8 mouse cellular contexts compared by ENCODE assay signal in the genomic region with DNA sequence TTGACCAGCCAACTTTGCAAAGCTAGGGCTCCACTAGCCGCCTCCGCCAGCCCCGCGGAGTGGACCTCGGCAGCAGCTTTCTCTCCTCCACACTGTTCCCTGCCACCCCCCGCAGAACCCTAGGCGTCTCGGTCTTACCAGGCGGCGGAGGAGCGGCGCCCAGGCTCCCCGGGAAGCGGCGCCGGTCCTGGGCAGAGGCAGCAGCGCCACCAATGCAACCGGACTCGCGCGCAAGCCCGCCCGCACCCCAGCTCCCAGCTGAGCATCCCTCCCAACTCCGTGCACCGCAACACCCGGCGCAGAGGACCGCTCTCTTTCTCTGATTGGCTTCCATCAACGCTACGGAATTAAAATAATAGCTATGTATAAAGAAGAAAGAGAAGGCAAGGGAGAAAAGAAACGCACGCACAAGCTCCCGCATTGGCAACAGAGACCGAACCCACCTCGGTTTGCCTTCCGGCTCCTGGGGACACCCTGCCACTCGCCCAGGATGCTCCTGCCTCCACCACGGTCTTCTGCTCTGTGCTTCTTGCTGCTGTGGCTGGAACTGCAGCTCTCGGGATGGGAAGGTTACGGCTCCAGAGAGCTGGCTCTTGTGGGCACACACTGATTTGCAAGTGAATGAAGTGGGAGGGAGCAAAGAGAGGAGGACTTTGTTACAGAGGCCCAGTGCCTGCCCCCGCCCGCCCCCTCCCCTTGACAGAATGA. TPM values are rescaled to one million over a fixed set of nuclear protein-coding genes. Genes with fewer than 3 reads are reported as not detected.
DNase-seq lines count a peak whose midpoint lies in the region; ATAC-seq and TF ChIP-seq lines count a peak whose summit lies in the region.

Cdh6 (minus strand) TSS at position 605 of the 708 bp plus-strand sequence.

- no peaks in the 10 kb centered on the region for H3K9me3 ChIP-seq in ES-E14 (ENCODE audit: control insufficient read depth, insufficient read depth, low read depth, low read length)
- no peaks in the 10 kb centered on the region for H3K9me3 ChIP-seq in embryonic facial prominence, embryonic 14.5 days (ENCODE audit: control insufficient read depth, low read length)
- H3K9me3 ChIP-seq in hindbrain, embryonic 12.5 days (replicated peaks) = no peaks in the 10 kb centered on the region
- no peaks in the 10 kb centered on the region for H3K9me3 ChIP-seq in lung, embryonic 16.5 days (ENCODE audit: control insufficient read depth, low read length)

- 0 out of 2 replicates have a peak within 1 kb of the TSS, but pooled peaks have one; percentile 20 for H3K9ac ChIP-seq in ES-E14 (ENCODE audit: insufficient read depth, low read depth, low read length, poor library complexity, severe bottlenecking)
- peak within 1 kb of the TSS; percentile 72 for H3K9ac ChIP-seq in embryonic facial prominence, embryonic 14.5 days (ENCODE audit: low read depth, low read length)
- peak within 1 kb of the TSS; percentile 71 for H3K9ac ChIP-seq in hindbrain, embryonic 12.5 days
- H3K9ac ChIP-seq in lung, embryonic 16.5 days (ENCODE audit: low read length) = peak within 1 kb of the TSS; percentile 52

- in situ Hi-C loops in ES-E14 (cut with MboI; ENCODE audit: low sequenced_read_pairs in 2 of 2, unreplicated experiment in 2 of 2) = no loop called here

- H3K27ac ChIP-seq in ES-E14 (ENCODE audit: insufficient read depth, low read depth, low read length, poor library complexity, severe bottlenecking) = no peak within 1 kb of the TSS
- H3K27ac ChIP-seq in embryonic facial prominence, embryonic 14.5 days (replicated peaks; ENCODE audit: low read depth, low read length) = peak within 1 kb of the TSS; percentile 58
- H3K27ac ChIP-seq in hindbrain, embryonic 12.5 days = peak within 1 kb of the TSS; percentile 87
- H3K27ac ChIP-seq in lung, embryonic 16.5 days (ENCODE audit: low read length) = no peak within 1 kb of the TSS

- no peaks in the 10 kb centered on the region for H3K36me3 ChIP-seq in ES-E14 (ENCODE audit: control insufficient read depth, insufficient read depth, low read length, poor library complexity, severe bottlenecking)
- H3K36me3 ChIP-seq in embryonic facial prominence, embryonic 14.5 days (ENCODE audit: control insufficient read depth, insufficient read depth, low read length) = no peaks in the 10 kb centered on the region
- H3K36me3 ChIP-seq in hindbrain, embryonic 12.5 days = no peaks in the 10 kb centered on the region
- H3K36me3 ChIP-seq in lung, embryonic 16.5 days (ENCODE audit: control insufficient read depth, insufficient read depth, low read length) = no peaks in the 10 kb centered on the region

- peaks cover 2 to 4% of the 10 kb centered on the region in 2 experiments; a peak in 1 of 4 replicates for H3K4me1 ChIP-seq in ES-E14 (ENCODE audit: control insufficient read depth in 2 of 2, insufficient read depth in 2 of 2, low read length in 2 of 2, poor library complexity in 1 of 2)
- H3K4me1 ChIP-seq in embryonic facial prominence, embryonic 14.5 days (ENCODE audit: control insufficient read depth, insufficient read depth, low read length) = peaks cover 10% of the 10 kb centered on the region
- peaks cover 13% of the 10 kb centered on the region for H3K4me1 ChIP-seq in hindbrain, embryonic 12.5 days
- H3K4me1 ChIP-seq in lung, embryonic 16.5 days (replicated peaks; ENCODE audit: control insufficient read depth, insufficient read depth, low read length) = peaks cover 12% of the 10 kb centered on the region

- ATAC-seq in embryonic facial prominence, embryonic 14.5 days (ENCODE audit: low read depth) = peak; percentile 86
- ATAC-seq in hindbrain, embryonic 12.5 days (ENCODE audit: low FRiP score) = peak; percentile 93
- peak; percentile 75 for ATAC-seq in lung, embryonic 16.5 days (ENCODE audit: low read depth)

- under 1% methylated on average over 41 of the region's 42 CpGs for WGBS in embryonic facial prominence, embryonic 14.5 days
- WGBS in hindbrain, embryonic 12.5 days = under 1% methylated on average over 42 of the region's 42 CpGs
- under 1% methylated on average over 42 of the region's 42 CpGs for whole genome bisulfite sequencing in lung, embryonic 16.5 days

- peak; percentile 60 for DNase-seq in ES-E14 (ENCODE audit: low read depth, low spot score)
- DNase-seq in adrenal gland, postnatal 14 days = peak; percentile 79
- DNase-seq in embryonic facial prominence, embryonic 14.5 days (ENCODE audit: low spot score) = peak; percentile 86
- DNase-seq in layer of hippocampus, adult 9-11 months = peak; percentile 30
- peak; percentile 79 for DNase-seq in right cerebral cortex, postnatal 25 days
- no peak for DNase-seq in urinary bladder, postnatal 25 days (ENCODE audit: low spot score)

- peak within 1 kb of the TSS; percentile 79 for H3K4me2 ChIP-seq in embryonic facial prominence, embryonic 14.5 days (ENCODE audit: low read depth, low read length)
- H3K4me2 ChIP-seq in hindbrain, embryonic 12.5 days (replicated peaks) = peak within 1 kb of the TSS; percentile 90
- H3K4me2 ChIP-seq in lung, embryonic 16.5 days (ENCODE audit: low read depth, low read length) = peak within 1 kb of the TSS; percentile 95

- peak within 1 kb of the TSS; percentile 61 to 74 for H3K4me3 ChIP-seq in ES-E14 (ENCODE audit: insufficient read depth in 1 of 2, low read depth in 1 of 2, low read length in 2 of 2, poor library complexity in 1 of 2, severe bottlenecking in 1 of 2)
- H3K4me3 ChIP-seq in embryonic facial prominence, embryonic 14.5 days (ENCODE audit: low read depth, low read length) = peak within 1 kb of the TSS; percentile 62
- peak within 1 kb of the TSS; percentile 61 for H3K4me3 ChIP-seq in hindbrain, embryonic 12.5 days
- peak within 1 kb of the TSS; percentile 58 for H3K4me3 ChIP-seq in lung, embryonic 16.5 days (ENCODE audit: low read length)

- H3K27me3 ChIP-seq in embryonic facial prominence, embryonic 14.5 days (replicated peaks; ENCODE audit: control insufficient read depth, insufficient read depth, low read length) = peaks cover 8% of the 10 kb centered on the region; the same call in 1 of the 2 replicates
- H3K27me3 ChIP-seq in hindbrain, embryonic 12.5 days = peaks cover 5% of the 10 kb centered on the region
- peaks cover 16% of the 10 kb centered on the region for H3K27me3 ChIP-seq in lung, embryonic 16.5 days (ENCODE audit: control insufficient read depth, insufficient read depth, low read depth, low read length)

TF ChIP-seq in ES-E14, 5 proteins besides CTCF, POLR2A, EP300 and RAD21:
- TF ChIP-seq CHD2 (IDR thresholded peaks at IDR 0.05; ENCODE audit: low read depth, low read length) (no peak), MAFK (IDR thresholded peaks at IDR 0.05; ENCODE audit: insufficient read depth, low read depth, low read length) (no peak), ZNF384 (IDR thresholded peaks at IDR 0.05; ENCODE audit: low read depth, low read length) (no peak), HCFC1 (IDR thresholded peaks at IDR 0.05; ENCODE audit: borderline replicate concordance, insufficient read depth, low read length) (no peak), ZC3H11A (IDR thresholded peaks at IDR 0.05; ENCODE audit: borderline replicate concordance, low read depth, low read length) (no peak)

RNA-seq across cellular contexts. Expression of gene Cdh6, which starts in this region (rescaled TPM):
- 0.21 and 1.6 TPM in 2 replicates for total RNA-seq in ES-E14 (2012; rRNA removed)
- total RNA-seq in adrenal gland, postnatal 14 days (2021) = 23.1 and 24.2 TPM in 2 replicates
- polyA plus RNA-seq in embryonic facial prominence, embryonic 14.5 days (2014; fragmentation: Nextera tagmentation; extraction: Ambion mirVana) = 7.6 and 9.6 TPM in 2 replicates
- polyA plus RNA-seq in hindbrain, embryonic 12.5 days (2016; fragmentation: Nextera tagmentation; extraction: Ambion mirVana) = 13.6 and 13.8 TPM in 2 replicates
- 1.7 and 2.5 TPM in 2 replicates for polyA plus RNA-seq in lung, embryonic 16.5 days (2015; fragmentation: Nextera tagmentation; extraction: Ambion mirVana)

Comparison
In these comparisons a context has a peak if more than half of its experiments do, and no peak if none do; other contexts are left out.
1. H3K27ac ChIP-seq: peak in embryonic facial prominence, embryonic 14.5 days (single experiment) and hindbrain, embryonic 12.5 days (single experiment); none in ES-E14 (single experiment) and lung, embryonic 16.5 days (single experiment).
2. H3K9ac ChIP-seq: peak in every context shown above with its lines; median percentile 72 in embryonic facial prominence, embryonic 14.5 days; 71 in hindbrain, embryonic 12.5 days; 52 in lung, embryonic 16.5 days; 20 in ES-E14.
3. Peak in every context shown above with its lines, with median percentiles within 50 percentile points of each other: H3K4me3 ChIP-seq, ATAC-seq and H3K4me2 ChIP-seq.